25 mouse cellular contexts compared by ENCODE assay signal in the genomic region with DNA sequence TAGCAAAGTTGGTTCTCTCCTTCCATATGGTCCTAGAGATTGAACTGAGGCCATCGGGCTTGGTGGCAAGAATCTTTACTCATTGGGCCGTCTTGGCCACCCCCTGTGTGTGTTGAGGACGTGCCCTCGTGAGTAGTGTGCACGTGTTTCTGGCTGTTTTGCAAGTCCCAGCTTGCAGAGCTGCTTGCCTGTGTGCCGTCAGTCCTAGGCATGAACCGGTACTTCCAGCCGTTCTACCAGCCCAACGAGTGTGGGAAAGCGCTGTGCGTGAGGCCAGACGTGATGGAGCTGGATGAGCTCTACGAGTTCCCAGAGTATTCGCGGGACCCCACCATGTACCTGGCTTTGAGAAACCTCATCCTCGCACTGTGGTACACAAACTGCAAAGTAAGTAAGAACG. TPM values are rescaled to one million over a fixed set of nuclear protein-coding genes. Genes with fewer than 3 reads are reported as not detected.
DNase-seq lines count a peak whose midpoint lies in the region; ATAC-seq and TF ChIP-seq lines count a peak whose summit lies in the region.
"Had no signal": no experiment of that assay in that cellular context is flagged by ENCODE, and none has a peak within 500 bp of the region (broad histone marks: within the 10 kb centered on the region; RNA-seq: fewer than 3 reads in every experiment).

No protein-coding gene starts in this region.

- no peaks in the 10 kb centered on the region for H3K27me3 ChIP-seq in forebrain, embryonic 11.5 days (ENCODE audit: control insufficient read depth, insufficient read depth, low read length)
- no peaks in the 10 kb centered on the region for H3K27me3 ChIP-seq in forebrain, embryonic 12.5 days
- no peaks in the 10 kb centered on the region for H3K27me3 ChIP-seq in testis, adult 2 months (ENCODE audit: control insufficient read depth, insufficient read depth, low read length)
- H3K27me3 ChIP-seq: CH12.LX; embryonic facial prominence, embryonic 13.5 days; forebrain, embryonic 13.5 days; hindbrain, embryonic 12.5 days; hindbrain, embryonic 15.5 days; Patski had no signal

- H3K9ac ChIP-seq in forebrain, embryonic 11.5 days (ENCODE audit: low read length), result no peak overlapping the region
- no peak overlapping the region for H3K9ac ChIP-seq in forebrain, embryonic 12.5 days
- H3K9ac ChIP-seq: embryonic facial prominence, embryonic 13.5 days; forebrain, embryonic 13.5 days; hindbrain, embryonic 12.5 days; hindbrain, embryonic 15.5 days had no signal

- no peak overlapping the region for H3K27ac ChIP-seq in forebrain, embryonic 11.5 days (ENCODE audit: low read depth, low read length)
- no peak overlapping the region for H3K27ac ChIP-seq in forebrain, embryonic 12.5 days
- no peak overlapping the region for H3K27ac ChIP-seq in testis, adult 2 months (ENCODE audit: control insufficient read depth, insufficient read depth, low read depth, low read length)
- H3K27ac ChIP-seq: embryonic facial prominence, embryonic 13.5 days; forebrain, embryonic 13.5 days; hindbrain, embryonic 12.5 days; hindbrain, embryonic 15.5 days had no signal

- peak; percentile 8 for DNase-seq in forebrain, embryonic 11.5 days (ENCODE audit: low spot score)
- DNase-seq in testis, postnatal 14 days (ENCODE audit: low spot score), result no peak
- peak; percentile 45 for DNase-seq in urinary bladder, adult 2 months (ENCODE audit: low spot score)
- peak; percentile 61 to 66 for DNase-seq in urinary bladder, postnatal 36 days (ENCODE audit: low spot score in 2 of 2)
- no peak for DNase-seq in layer of hippocampus, adult 8-10 months (ENCODE audit: low spot score in 2 of 2)
- no peak for DNase-seq in left cerebral cortex, adult 9 months (ENCODE audit: low spot score in 2 of 2)
- DNase-seq: adrenal gland, postnatal 10 days; adrenal gland, postnatal 36 days; B cell, adult 2 months; cerebellum, adult 18-20 months; cerebellum, adult 9-11 months; cerebellum, postnatal 25 days; gastrocnemius, postnatal 10 days; gastrocnemius, postnatal 36 days had no signal

- no peak for TF ChIP-seq CTCF in testis, adult 2 months (IDR thresholded peaks at IDR 0.05; ENCODE audit: control insufficient read depth, insufficient read depth, insufficient replicate concordance, low read depth, low read length)

- TF ChIP-seq POLR2A in testis, adult 2 months (IDR thresholded peaks at IDR 0.05; ENCODE audit: control insufficient read depth, low read depth, low read length), result no peak

- no peak overlapping the region for H3K4me3 ChIP-seq in forebrain, embryonic 11.5 days (ENCODE audit: low read depth, low read length)
- H3K4me3 ChIP-seq in forebrain, embryonic 12.5 days (replicated peaks), result no peak overlapping the region
- H3K4me3 ChIP-seq in testis, adult 2 months (ENCODE audit: control insufficient read depth, low read depth, low read length), result peak overlapping the region; percentile 81
- H3K4me3 ChIP-seq: embryonic facial prominence, embryonic 13.5 days; forebrain, embryonic 13.5 days; hindbrain, embryonic 12.5 days; hindbrain, embryonic 15.5 days had no signal

- no peaks in the 10 kb centered on the region for H3K4me1 ChIP-seq in forebrain, embryonic 11.5 days (replicated peaks; ENCODE audit: control insufficient read depth, insufficient read depth, low read length)
- no peaks in the 10 kb centered on the region for H3K4me1 ChIP-seq in forebrain, embryonic 12.5 days
- no peaks in the 10 kb centered on the region for H3K4me1 ChIP-seq in testis, adult 2 months (ENCODE audit: control insufficient read depth, insufficient read depth, low read length)
- H3K4me1 ChIP-seq: forebrain, embryonic 13.5 days; hindbrain, embryonic 12.5 days; hindbrain, embryonic 15.5 days had no signal

- no peak overlapping the region for H3K4me2 ChIP-seq in forebrain, embryonic 11.5 days (ENCODE audit: low read depth, low read length, severe bottlenecking)
- H3K4me2 ChIP-seq in forebrain, embryonic 12.5 days, result no peak overlapping the region
- H3K4me2 ChIP-seq: embryonic facial prominence, embryonic 13.5 days; forebrain, embryonic 13.5 days; heart, embryonic 11.5 days; hindbrain, embryonic 12.5 days; hindbrain, embryonic 15.5 days had no signal

- H3K36me3 ChIP-seq in forebrain, embryonic 11.5 days (ENCODE audit: control insufficient read depth, insufficient read depth, low read length), result no peaks in the 10 kb centered on the region; the same call in 1 of the 2 replicates
- peaks cover 60% of the 10 kb centered on the region for H3K36me3 ChIP-seq in forebrain, embryonic 12.5 days (replicated peaks)
- H3K36me3 ChIP-seq in testis, adult 2 months (ENCODE audit: control insufficient read depth, insufficient read depth, low read length), result no peaks in the 10 kb centered on the region

- no peak for ATAC-seq in forebrain, embryonic 11.5 days (replicated peaks; ENCODE audit: low FRiP score)
- ATAC-seq in forebrain, embryonic 12.5 days (ENCODE audit: low FRiP score), result no peak
- ATAC-seq: forebrain, embryonic 13.5 days; forebrain, embryonic 16.5 days; Patski had no signal

- no peaks in the 10 kb centered on the region for H3K9me3 ChIP-seq in forebrain, embryonic 11.5 days (ENCODE audit: control insufficient read depth, low read length)
- H3K9me3 ChIP-seq in forebrain, embryonic 12.5 days, result no peaks in the 10 kb centered on the region
- H3K9me3 ChIP-seq: embryonic facial prominence, embryonic 13.5 days; forebrain, embryonic 13.5 days; G1E; hindbrain, embryonic 12.5 days; hindbrain, embryonic 15.5 days had no signal

- 96% methylated on average over 17 of the region's 17 CpGs for WGBS in forebrain, embryonic 11.5 days
- 94% methylated on average over 17 of the region's 17 CpGs for WGBS in forebrain, embryonic 12.5 days

RNA-seq across cellular contexts. Expression of gene Tpmt, which starts 18.2 kb away (rescaled TPM):
- 31.7 and 34.2 TPM in 2 replicates for polyA plus RNA-seq in forebrain, embryonic 11.5 days (2014; fragmentation: Nextera tagmentation; extraction: Ambion mirVana)
- 32.4 and 32.9 TPM in 2 replicates for polyA plus RNA-seq in forebrain, embryonic 12.5 days (2016; fragmentation: Nextera tagmentation; extraction: Ambion mirVana)
- polyA plus RNA-seq in testis, adult 2 months (2012; rRNA removed), result 2.9 and 3.4 TPM in 2 replicates
- 6.9 and 10.3 TPM in 2 replicates for polyA plus RNA-seq in urinary bladder, adult 2 months (2012; rRNA removed)
- 10 to 100 TPM in 2 of 4 experiments, 1 to 10 TPM in 2; 7.8 to 11.9 (median 9.4) TPM for total RNA-seq in layer of hippocampus, adult 8-10 months (2022)

RNA-seq across cellular contexts. Expression of gene Kdm1b, which starts 19.5 kb away (rescaled TPM):
- polyA plus RNA-seq in forebrain, embryonic 11.5 days (2014; fragmentation: Nextera tagmentation; extraction: Ambion mirVana), result 20.4 and 21.1 TPM in 2 replicates
- polyA plus RNA-seq in forebrain, embryonic 12.5 days (2016; fragmentation: Nextera tagmentation; extraction: Ambion mirVana), result 22.9 and 23.9 TPM in 2 replicates
- 2.0 and 2.3 TPM in 2 replicates for polyA plus RNA-seq in testis, adult 2 months (2012; rRNA removed)
- polyA plus RNA-seq in urinary bladder, adult 2 months (2012; rRNA removed), result 95.2 and 99.4 TPM in 2 replicates
- 10 to 100 TPM in 1 of 4 experiments, 1 to 10 TPM in 3; 7.7 to 11.0 (median 9.9) TPM for total RNA-seq in layer of hippocampus, adult 8-10 months (2022)

RNA-seq across cellular contexts. Expression of gene Dek, which starts 43.2 kb away (rescaled TPM):
- polyA plus RNA-seq in forebrain, embryonic 11.5 days (2014; fragmentation: Nextera tagmentation; extraction: Ambion mirVana), result 434 and 453 TPM in 2 replicates
- 419 and 427 TPM in 2 replicates for polyA plus RNA-seq in forebrain, embryonic 12.5 days (2016; fragmentation: Nextera tagmentation; extraction: Ambion mirVana)
- 5.3 and 6.5 TPM in 2 replicates for polyA plus RNA-seq in testis, adult 2 months (2012; rRNA removed)
- polyA plus RNA-seq in urinary bladder, adult 2 months (2012; rRNA removed), result 59.3 and 67.7 TPM in 2 replicates
- total RNA-seq in layer of hippocampus, adult 8-10 months (2022), result 10 to 100 TPM; 39.4 to 59.7 (median 46.9) TPM

RNA-seq across cellular contexts. Expression of gene Nhlrc1, which starts 48.1 kb away (rescaled TPM):
- 5.3 and 6.9 TPM in 2 replicates for polyA plus RNA-seq in forebrain, embryonic 11.5 days (2014; fragmentation: Nextera tagmentation; extraction: Ambion mirVana)
- polyA plus RNA-seq in forebrain, embryonic 12.5 days (2016; fragmentation: Nextera tagmentation; extraction: Ambion mirVana), result 7.1 and 7.2 TPM in 2 replicates
- 0.49 and 0.75 TPM in 2 replicates for polyA plus RNA-seq in testis, adult 2 months (2012; rRNA removed)
- 4.4 and 5.3 TPM in 2 replicates for polyA plus RNA-seq in urinary bladder, adult 2 months (2012; rRNA removed)
- 10 to 100 TPM; 15.4 to 19.6 (median 17.9) TPM for total RNA-seq in layer of hippocampus, adult 8-10 months (2022)
- total RNA-seq: CH12.LX had no signal
- polyA plus RNA-seq: G1E had no signal

RNA-seq across cellular contexts. Expression of gene Rnf144b, which starts 59.7 kb away (rescaled TPM):
- polyA plus RNA-seq in forebrain, embryonic 11.5 days (2014; fragmentation: Nextera tagmentation; extraction: Ambion mirVana), result 0.73 and 0.80 TPM in 2 replicates
- 0.24 and 0.56 TPM in 2 replicates for polyA plus RNA-seq in forebrain, embryonic 12.5 days (2016; fragmentation: Nextera tagmentation; extraction: Ambion mirVana)
- polyA plus RNA-seq in testis, adult 2 months (2012; rRNA removed), result 17.8 and 20.9 TPM in 2 replicates
- polyA plus RNA-seq in urinary bladder, adult 2 months (2012; rRNA removed), result 48.5 and 56.6 TPM in 2 replicates
- 10 to 100 TPM; 12.8 to 18.5 (median 15.1) TPM for total RNA-seq in layer of hippocampus, adult 8-10 months (2022)
- total RNA-seq: CH12.LX had no signal

Comparison
In these comparisons a context has a peak if more than half of its experiments do, and no peak if none do; other contexts are left out.
1. DNase-seq: peak in forebrain, embryonic 11.5 days (single experiment), urinary bladder, adult 2 months (single experiment) and urinary bladder, postnatal 36 days (2 of 2); none in testis, postnatal 14 days (single experiment), layer of hippocampus, adult 8-10 months (0 of 2) and left cerebral cortex, adult 9 months (0 of 2).